Mouse (Mus musculus) lung, postnatal 0 days (tissue): ENCODE results near the gene Iqca. TPM values are rescaled to one million over a fixed set of nuclear protein-coding genes. Genes with fewer than 3 reads are reported as not detected.

Source experiments
- ATAC-seq: fragments of 200-750 bp; cut with Nextera tagmentation; 2 replicates; pipeline ENCODE4 v1.8.0; 2017; ENCODE audit warnings: moderate library complexity
- DNase-seq: peaks from one replicate; pipeline ENCODE4 v3.0.0-alpha.2; 2016; ENCODE audit warnings: low spot score
- H3K27ac ChIP-seq: fragments of 300-500 bp; sonication (generic); 2 replicates; pipeline ENCODE4 v1.5.1; 2014; ENCODE audit warnings: antibody characterized with exemption, mild to moderate bottlenecking, low read length, mixed read lengths
- H3K27me3 ChIP-seq: fragments of 300-500 bp; sonication (generic); replicated peaks from 2 replicates; pipeline ENCODE4 v1.6.1; 2014; ENCODE audit warnings: low read length, mixed read lengths; ENCODE audit not compliant: insufficient read depth
- H3K36me3 ChIP-seq: fragments of 300-500 bp; sonication (generic); 2 replicates; pipeline ENCODE4 v1.6.1; 2014; ENCODE audit warnings: low read length, mixed read lengths; ENCODE audit not compliant: insufficient read depth
- H3K4me1 ChIP-seq: fragments of 300-500 bp; sonication (generic); 2 replicates; pipeline ENCODE4 v1.6.1; 2014; ENCODE audit warnings: antibody characterized with exemption, low read depth, low read length, mixed read lengths; ENCODE audit not compliant: insufficient read depth
- H3K4me2 ChIP-seq: fragments of 300-500 bp; sonication (generic); replicated peaks from 2 replicates; pipeline ENCODE4 v1.6.1; 2014; ENCODE audit warnings: low read depth, mild to moderate bottlenecking, low read length, moderate library complexity, mixed read lengths
- H3K4me3 ChIP-seq: fragments of 300-500 bp; sonication (generic); 2 replicates; pipeline ENCODE4 v1.5.1; 2014; ENCODE audit warnings: low read depth, low read length
- H3K9ac ChIP-seq: fragments of 300-500 bp; sonication (generic); replicated peaks from 2 replicates; pipeline ENCODE4 v1.6.1; 2014; ENCODE audit warnings: low read depth, mild to moderate bottlenecking
- H3K9me3 ChIP-seq: fragments of 300-500 bp; sonication (generic); 2 replicates; pipeline ENCODE4 v1.6.1; 2016; ENCODE audit warnings: low read length, mixed read lengths
- CTCF ChIP-seq: IDR thresholded peaks from 2 replicates; pipeline ENCODE4 v1.5.1; 2016; ENCODE audit warnings: antibody characterized with exemption, mild to moderate bottlenecking
- EP300 ChIP-seq: IDR thresholded peaks from 2 replicates; pipeline ENCODE4 v1.6.1; 2016; ENCODE audit warnings: antibody characterized with exemption, mild to moderate bottlenecking, control low read depth
- WGBS: fragments of 180-500 bp; shearing (Covaris S2); extraction: QIAGEN DNeasy Blood & Tissue Kit; methylation state at CpG from one replicate; pipeline ENCODE4 v1.1.7; 2014; 5-methylcytosine and 5-hydroxymethylcytosine counted together
- polyA plus RNA-seq: library from polyadenylated mRNA; unstranded; fragments of >200 nt; fragmentation: Nextera tagmentation; extraction: Ambion mirVana; gene quantifications from 2 replicates; pipeline ENCODE4 v1.2.1, GENCODE M21; 2015

Iqca gene
- polyA plus RNA-seq, 1 experiment from 2014 or later: 4.6 TPM

- TF ChIP-seq CTCF (no peak), EP300 (no peak)
Observed at GRCm38 (mm10) chr1:90186173-90186572, 33.0 kb upstream of the Iqca start.

GRCm38 (mm10) chr1:90183602-90184001, 30.4 kb upstream of the Iqca start:
- Histone ChIP-seq H3K9ac (no peak overlapping the region), H3K27me3 (no peaks in the 10 kb centered on the region), H3K4me2 (no peak overlapping the region), H3K36me3 (no peaks in the 10 kb centered on the region), H3K9me3 (no peaks in the 10 kb centered on the region), H3K27ac (no peak overlapping the region), H3K4me3 (no peak overlapping the region), H3K4me1 (no peaks in the 10 kb centered on the region)
- ATAC-seq (no peak), DNase-seq (no peak)
- no peak for TF ChIP-seq CTCF
- TF ChIP-seq EP300: no peak
- 61% methylated on average over 6 of the region's 6 CpGs for WGBS

More at GRCm38 (mm10) chr1:90186173-90186572, 33.0 kb upstream of the Iqca start:
- DNase-seq (no peak), ATAC-seq (no peak)
- H3K27me3 ChIP-seq: no peaks in the 10 kb centered on the region
- no peak overlapping the region for H3K4me3 ChIP-seq
- no peak overlapping the region for H3K27ac ChIP-seq
- H3K4me2 ChIP-seq: no peak overlapping the region
- 47% methylated on average over 4 of the region's 4 CpGs for WGBS
- no peak overlapping the region for H3K9ac ChIP-seq
- H3K4me1 ChIP-seq: no peaks in the 10 kb centered on the region
- no peaks in the 10 kb centered on the region for H3K36me3 ChIP-seq
- H3K9me3 ChIP-seq: no peaks in the 10 kb centered on the region

GRCm38 (mm10) chr1:90182521-90182920, 29.3 kb upstream of the Iqca start:
- TF ChIP-seq EP300 (no peak), CTCF (no peak)
- ATAC-seq: no peak
- no peaks in the 10 kb centered on the region for H3K9me3 ChIP-seq

GRCm38 (mm10) chr1:90180966-90181699, 27.9 kb upstream of the Iqca start:
- no peak overlapping the region for H3K9ac ChIP-seq
- no peak for TF ChIP-seq CTCF
- TF ChIP-seq EP300: no peak
- H3K4me2 ChIP-seq: no peak overlapping the region
- H3K9me3 ChIP-seq: no peaks in the 10 kb centered on the region
- H3K36me3 ChIP-seq: no peaks in the 10 kb centered on the region
- H3K4me1 ChIP-seq: no peaks in the 10 kb centered on the region
- WGBS: 81% methylated on average over 12 of the region's 12 CpGs
- no peak overlapping the region for H3K27ac ChIP-seq
- no peak overlapping the region for H3K4me3 ChIP-seq
- ATAC-seq (no peak), DNase-seq (no peak)
- no peaks in the 10 kb centered on the region for H3K27me3 ChIP-seq

More at GRCm38 (mm10) chr1:90182521-90182920, 29.3 kb upstream of the Iqca start:
- no peak overlapping the region for H3K4me3 ChIP-seq
- DNase-seq: no peak
- 62% methylated on average over 5 of the region's 5 CpGs for WGBS
- H3K36me3 ChIP-seq: no peaks in the 10 kb centered on the region
- no peak overlapping the region for H3K9ac ChIP-seq
- H3K4me2 ChIP-seq: no peak overlapping the region
- no peak overlapping the region for H3K27ac ChIP-seq
- H3K27me3 ChIP-seq: no peaks in the 10 kb centered on the region
- no peaks in the 10 kb centered on the region for H3K4me1 ChIP-seq

GRCm38 (mm10) chr1:90180479-90180878, 27.3 kb upstream of the Iqca start:
- no peaks in the 10 kb centered on the region for H3K36me3 ChIP-seq
- no peak overlapping the region for H3K4me2 ChIP-seq
- no peaks in the 10 kb centered on the region for H3K4me1 ChIP-seq
- no peak overlapping the region for H3K9ac ChIP-seq
- no peak for TF ChIP-seq CTCF
- TF ChIP-seq EP300: no peak
- H3K9me3 ChIP-seq: no peaks in the 10 kb centered on the region
- H3K27me3 ChIP-seq: no peaks in the 10 kb centered on the region
- ATAC-seq (no peak), DNase-seq (no peak)
- WGBS: 65% methylated on average over 7 of the region's 7 CpGs
- no peak overlapping the region for H3K4me3 ChIP-seq
- no peak overlapping the region for H3K27ac ChIP-seq

- ATAC-seq: no peak
- Histone ChIP-seq H3K36me3 (no peaks in the 10 kb centered on the region), H3K9me3 (no peaks in the 10 kb centered on the region), H3K4me3 (no peak overlapping the region), H3K9ac (no peak overlapping the region), H3K27me3 (no peaks in the 10 kb centered on the region), H3K4me1 (no peaks in the 10 kb centered on the region), H3K27ac (no peak overlapping the region), H3K4me2 (no peak overlapping the region)
- TF ChIP-seq CTCF (no peak), EP300 (no peak)
- DNase-seq: peak; percentile 28
- WGBS: 37% methylated on average over 5 of the region's 5 CpGs
Observed at GRCm38 (mm10) chr1:90177978-90178377, 24.8 kb upstream of the Iqca start.
